Mouse (Mus musculus): ENCODE measurements around the gene Myo1g.

Gene Myo1g

GRCm38 (mm10) chr11:6488041-6488684 is 32.6 kb downstream of the Myo1g start:
- DNase-seq (ENCODE audit: low spot score in 2 of 2) = no peak

- no peak for DNase-seq (ENCODE audit: low spot score in 2 of 2)
Measured at GRCm38 (mm10) chr11:6487496-6487895, 33.3 kb downstream of the Myo1g start.

- no peak for DNase-seq (ENCODE audit: low spot score in 2 of 2)
Measured at GRCm38 (mm10) chr11:6486916-6487315, 33.8 kb downstream of the Myo1g start.

DNA sequence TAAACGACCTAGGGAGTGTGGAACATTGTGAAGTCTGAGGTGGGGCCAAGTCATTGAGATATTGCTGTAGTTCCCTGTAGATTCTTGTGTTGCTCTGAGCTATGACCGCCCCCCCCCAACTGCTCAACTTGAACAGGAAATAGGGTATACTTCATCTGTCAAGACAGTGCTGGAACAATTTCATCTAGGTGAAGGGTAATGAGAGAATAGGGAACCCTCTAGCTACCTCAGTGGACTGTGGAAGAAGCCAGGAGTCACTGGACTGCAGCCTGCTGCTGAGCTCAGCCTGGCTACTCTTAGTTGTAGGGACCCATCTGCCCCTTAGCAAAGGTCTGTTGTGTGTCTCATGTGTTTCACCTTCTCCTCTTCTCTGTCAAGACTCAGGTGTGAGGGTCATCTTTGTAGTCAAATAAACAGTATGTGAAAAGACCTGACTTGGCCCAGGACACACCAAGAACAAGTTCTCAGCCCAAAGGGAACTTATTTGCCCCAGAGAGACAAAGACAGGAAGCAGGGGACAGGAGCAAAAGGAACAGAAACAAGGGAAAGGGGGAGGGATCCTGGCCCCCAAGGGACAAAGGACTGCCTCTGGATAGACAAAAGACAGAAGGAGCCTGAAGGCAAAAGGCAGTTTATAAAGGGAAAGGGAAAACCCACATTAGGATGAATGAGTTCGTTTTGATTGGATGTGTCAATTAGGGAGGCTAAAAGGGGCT is 36.4 kb downstream of the Myo1g start:
- no peak for DNase-seq (ENCODE audit: low spot score in 2 of 2)

GRCm38 (mm10) chr11:6483103-6483502 is 37.7 kb downstream of the Myo1g start:
- no peak for DNase-seq (ENCODE audit: low spot score in 2 of 2)

DNA sequence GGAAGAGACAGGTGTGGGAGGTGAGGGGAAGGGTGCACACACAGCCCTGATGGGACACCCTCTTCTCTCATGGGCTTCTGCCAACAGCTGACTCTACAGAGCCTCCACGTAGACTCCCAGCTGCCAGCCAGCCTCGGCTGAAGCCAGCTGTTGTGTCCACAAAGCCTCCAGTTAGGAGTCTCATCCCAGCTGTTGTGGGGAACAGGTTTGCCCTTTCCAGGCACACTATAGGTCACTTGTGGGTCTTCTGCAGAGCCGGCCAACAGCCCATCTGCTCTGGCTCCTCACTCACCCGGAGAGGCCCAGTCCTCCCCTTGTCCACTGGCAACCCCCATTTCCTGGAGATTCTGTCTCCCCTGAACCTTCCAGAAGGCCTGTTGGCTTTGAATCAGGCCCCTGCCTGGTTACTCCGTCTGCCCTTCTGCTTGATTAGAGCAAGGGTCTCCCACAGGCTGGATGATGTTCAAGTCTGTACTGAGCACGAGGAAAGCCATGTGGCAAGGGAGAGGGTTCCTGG is 39.0 kb downstream of the Myo1g start:
- DNase-seq (ENCODE audit: low spot score in 2 of 2) = no peak

- DNase-seq (ENCODE audit: low spot score in 2 of 2) = no peak
Measured at GRCm38 (mm10) chr11:6480681-6481405, 39.9 kb downstream of the Myo1g start.

DNA sequence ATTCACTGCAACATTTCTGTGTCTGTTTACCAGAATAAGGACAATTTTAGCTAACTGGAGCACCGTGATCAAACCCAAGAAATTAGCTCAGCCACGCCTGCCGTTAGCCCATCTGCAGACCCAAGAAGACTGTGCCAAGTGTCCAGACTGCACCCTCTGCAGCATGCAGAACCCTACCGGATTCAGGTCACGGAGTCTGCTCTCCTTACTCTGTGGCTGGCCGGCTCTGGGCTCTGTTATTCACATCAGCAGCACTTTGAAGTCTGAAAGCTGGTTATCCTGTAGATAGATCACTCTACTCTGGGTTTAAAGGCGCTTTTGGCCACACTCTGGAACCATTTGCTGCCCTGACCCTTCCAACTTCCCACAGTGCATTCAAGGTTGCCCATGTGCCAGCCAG is 40.6 kb downstream of the Myo1g start:
- no peak for DNase-seq (ENCODE audit: low spot score in 2 of 2)

DNA sequence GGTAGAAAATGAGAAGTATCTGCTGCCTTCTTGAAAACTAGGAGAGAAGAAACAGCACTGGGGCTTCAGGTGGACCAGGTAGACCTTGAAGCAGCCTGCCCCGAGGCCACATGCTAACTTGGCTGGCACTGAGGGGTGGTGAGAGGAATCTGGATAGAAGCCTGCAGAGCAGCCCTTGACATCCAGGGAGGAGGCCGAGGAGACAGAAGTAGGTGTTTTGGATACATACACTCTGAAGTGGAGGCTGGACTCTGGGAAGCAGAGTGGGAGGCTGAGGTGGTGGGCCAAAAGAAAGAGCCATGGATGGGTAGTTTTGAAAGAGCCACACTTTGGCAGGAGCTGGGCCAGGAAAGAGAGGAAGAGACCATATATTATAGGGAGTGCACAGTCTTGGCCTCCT is 41.5 kb downstream of the Myo1g start:
- DNase-seq (ENCODE audit: low spot score in 2 of 2) = no peak

DNA sequence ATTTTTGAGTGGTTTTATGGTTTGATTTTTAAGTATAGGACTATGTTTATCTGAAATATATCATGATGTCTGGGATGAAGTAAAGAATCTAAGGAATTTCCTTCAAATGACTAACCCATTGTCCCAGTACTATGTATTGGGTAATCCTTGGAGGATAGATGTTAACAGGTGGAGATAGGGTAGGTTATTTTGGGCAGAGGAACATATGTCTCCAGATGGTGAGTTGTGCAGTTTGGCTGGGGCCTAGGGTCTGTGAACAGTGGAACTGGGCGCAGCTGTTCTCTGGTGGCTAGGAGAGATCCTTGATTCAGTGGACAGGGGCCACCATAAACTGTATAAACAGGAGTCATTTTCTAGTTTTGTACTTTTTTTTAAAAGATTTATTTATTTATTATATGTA is 43.4 kb downstream of the Myo1g start:
- no peak for DNase-seq (ENCODE audit: low spot score in 2 of 2)

DNA sequence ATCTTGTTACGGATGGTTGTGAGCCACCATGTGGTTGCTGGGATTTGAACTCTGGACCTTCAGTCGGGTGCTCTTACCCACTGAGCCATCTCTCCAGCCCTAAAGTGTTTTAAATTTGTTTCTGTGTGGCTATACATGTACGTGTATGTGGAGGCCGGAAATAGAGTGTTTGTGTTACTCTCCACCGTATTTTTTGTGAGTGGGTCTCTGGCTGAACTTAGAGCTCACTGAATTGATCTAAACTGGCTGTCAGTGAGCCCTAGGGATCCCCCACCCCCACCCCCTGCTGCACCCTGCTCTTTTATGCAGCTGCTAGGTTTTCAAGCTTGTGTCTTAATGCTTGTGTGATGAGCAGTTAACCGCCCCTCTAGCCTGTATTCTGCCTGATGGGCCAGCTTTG is 43.9 kb downstream of the Myo1g start:
- DNase-seq (ENCODE audit: low spot score in 2 of 2) = no peak

- DNase-seq (ENCODE audit: low spot score in 2 of 2) = peak; percentile 89 to 93
Measured at GRCm38 (mm10) chr11:6475867-6476484, 44.8 kb downstream of the Myo1g start, which contains the start of gene Purb. TSS of gene Purb (minus strand) at chr11:6475917.

DNA sequence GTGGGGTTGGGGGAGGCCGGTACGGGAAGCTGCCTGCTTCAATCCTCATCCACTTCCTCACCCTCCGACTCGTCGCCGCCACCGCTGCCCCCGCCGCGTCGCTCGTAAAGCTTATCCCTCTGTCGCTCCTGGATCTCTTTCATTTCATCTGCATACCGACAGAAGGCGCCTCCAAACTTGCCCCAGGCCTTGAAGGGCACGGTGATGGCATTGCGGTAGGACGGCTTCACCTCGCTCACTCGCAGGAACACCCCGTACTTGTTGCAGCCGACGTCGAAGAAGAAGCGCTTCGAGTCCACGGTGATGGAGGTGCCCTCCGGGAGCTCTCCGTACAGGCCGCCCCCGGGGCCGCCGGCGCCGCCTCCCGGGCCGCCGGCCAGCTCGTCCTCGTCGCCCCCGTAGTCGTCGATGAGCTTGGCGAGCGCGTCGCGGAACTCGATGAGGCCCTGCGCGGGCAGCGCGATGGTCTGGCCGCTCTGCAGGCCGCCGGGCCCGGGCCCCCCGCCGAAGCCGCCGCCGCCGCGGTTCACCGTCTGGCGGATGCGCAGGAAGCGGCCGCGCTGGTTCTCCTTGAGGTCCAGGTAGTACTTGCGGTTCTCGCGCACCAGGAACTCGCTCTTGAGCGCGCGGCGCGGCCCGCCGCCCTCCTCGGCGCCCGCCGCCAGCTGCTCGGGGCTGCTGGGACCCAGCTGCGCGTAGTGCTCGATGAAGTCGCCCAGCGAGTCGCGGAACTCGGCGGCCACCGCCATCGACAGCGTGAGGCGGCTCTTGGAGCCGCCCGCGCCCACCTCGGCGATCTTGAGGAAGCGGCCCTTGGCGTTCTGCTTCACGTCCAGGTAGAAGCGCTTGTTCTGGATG is 45.7 kb downstream of the Myo1g start:
- DNase-seq (ENCODE audit: low spot score in 2 of 2) = peak; percentile 41 to 52

DNA sequence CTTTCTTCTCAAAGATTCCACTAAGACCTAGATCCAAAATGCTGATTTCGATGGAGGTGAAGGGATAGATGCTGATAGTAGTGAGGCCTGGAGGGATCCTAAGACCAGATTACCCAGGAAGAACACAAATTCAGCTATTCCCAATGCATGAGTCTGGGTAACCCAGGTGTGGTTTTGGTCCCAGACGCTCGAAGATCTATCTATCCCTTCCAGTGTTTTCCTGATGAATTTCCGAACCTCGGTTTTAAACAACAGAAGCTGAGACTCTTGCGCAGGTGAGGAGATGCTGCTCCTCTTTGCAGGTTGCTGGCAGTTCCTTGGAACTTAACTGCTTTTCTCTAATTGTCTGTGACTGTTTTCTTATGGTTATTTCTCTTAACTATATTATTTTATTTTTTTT is 46.4 kb downstream of the Myo1g start:
- DNase-seq (ENCODE audit: low spot score in 2 of 2) = no peak

- DNase-seq (ENCODE audit: low spot score in 2 of 2) = no peak
Measured at GRCm38 (mm10) chr11:6472076-6472475, 48.7 kb downstream of the Myo1g start.

GRCm38 (mm10) chr11:6471493-6471892 is 49.3 kb downstream of the Myo1g start:
- DNase-seq (ENCODE audit: low spot score in 2 of 2) = no peak

- no peak for DNase-seq (ENCODE audit: low spot score in 2 of 2)
Measured at GRCm38 (mm10) chr11:6471054-6471453, 49.7 kb downstream of the Myo1g start.

DNA sequence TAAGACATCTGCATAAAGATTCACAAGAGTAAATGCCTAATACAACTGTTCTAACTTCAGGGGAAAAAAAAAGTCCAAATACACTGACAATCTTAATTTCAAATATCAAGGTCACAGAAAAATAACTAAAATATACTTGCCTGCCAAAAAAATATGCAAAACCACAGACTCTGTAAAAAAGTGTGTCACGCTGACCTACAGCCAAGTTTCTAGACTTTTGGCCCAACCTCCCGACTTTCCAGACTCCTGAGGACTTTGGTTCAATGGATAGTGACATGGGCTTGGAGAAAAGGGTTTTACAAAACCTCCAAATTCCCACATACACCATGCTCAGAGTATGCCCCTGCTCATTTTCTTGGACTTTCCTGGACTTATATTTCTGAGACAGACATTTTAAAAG is 52.2 kb downstream of the Myo1g start:
- DNase-seq (ENCODE audit: low spot score in 2 of 2) = no peak

GRCm38 (mm10) chr11:6465122-6465521 is 55.6 kb downstream of the Myo1g start:
- DNase-seq (ENCODE audit: low spot score in 2 of 2) = peak; percentile 24 to 64

DNA sequence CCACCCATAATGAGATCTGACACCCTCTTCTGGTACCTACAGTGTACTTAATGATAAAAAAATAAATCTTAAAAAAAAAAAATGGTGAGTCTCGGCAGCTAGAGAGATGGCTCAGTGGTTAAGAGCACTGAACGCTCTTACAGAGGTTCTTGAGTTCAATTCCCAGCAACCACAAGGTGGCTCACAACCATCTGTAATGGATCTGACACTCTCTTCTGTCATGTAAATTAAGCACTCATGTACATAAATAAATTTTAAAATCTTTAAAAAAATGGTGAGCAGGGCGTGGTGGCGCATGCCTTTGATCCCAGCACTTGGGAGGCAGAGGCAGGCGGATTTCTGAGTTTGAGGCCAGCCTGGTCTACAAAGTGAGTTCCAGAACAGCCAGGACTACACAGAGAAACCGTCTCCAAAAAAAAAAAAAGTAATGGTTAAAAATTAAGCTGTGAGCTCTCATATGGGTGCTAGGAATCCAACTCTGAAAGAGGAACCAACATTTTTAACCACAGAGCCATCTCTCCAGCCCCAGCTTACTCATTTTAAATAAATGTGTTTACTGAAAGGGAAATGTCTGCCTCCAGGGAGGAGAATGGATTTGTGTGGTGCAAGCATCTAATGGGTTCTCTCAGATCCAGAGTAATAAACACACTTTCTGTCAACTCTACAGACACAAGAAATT is 57.5 kb downstream of the Myo1g start:
- DNase-seq (ENCODE audit: low spot score in 2 of 2) = no peak

Measured in spleen, postnatal 14 days (tissue).